Mouse (Mus musculus): ENCODE results near the gene Shc3.

Shc3 gene

DNA sequence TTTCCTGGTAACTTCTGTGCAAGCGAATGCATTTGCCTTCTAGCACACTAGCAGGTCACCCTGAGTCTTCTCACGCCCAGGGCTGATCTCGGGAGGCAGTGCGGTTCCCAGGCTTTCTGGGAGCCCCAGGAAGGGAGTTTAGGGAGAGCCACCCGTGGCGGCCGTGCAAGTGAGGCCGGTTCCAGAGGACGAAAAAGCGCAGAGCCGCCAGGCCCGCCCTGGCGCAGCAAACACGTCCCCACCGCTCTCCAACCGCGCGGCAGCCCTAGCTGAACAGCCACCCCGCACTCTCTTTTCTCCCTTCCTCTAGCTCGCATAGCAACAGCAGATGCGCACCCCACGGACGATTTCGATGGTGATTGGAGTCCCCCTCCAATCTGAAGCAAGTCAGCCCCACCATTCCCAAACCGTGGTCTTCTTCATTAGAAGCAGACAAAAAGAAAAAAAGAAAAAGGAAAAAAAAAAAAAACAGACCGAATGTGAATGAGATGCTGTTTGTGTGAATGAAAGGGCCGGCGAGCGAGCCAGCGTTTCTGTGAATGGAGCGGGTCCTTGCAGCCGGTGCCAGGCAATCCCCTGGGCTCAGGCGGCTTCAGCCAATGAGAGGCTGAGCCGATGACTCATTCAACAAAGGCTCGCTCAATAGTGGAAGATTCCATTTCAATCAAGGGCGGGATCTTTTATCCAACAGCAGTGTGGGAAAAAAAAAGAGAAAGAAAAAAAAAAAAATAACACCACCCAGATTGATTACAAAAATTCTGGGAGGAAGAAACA, at the start of gene Shc3:
Shc3 (minus strand) TSS at position 509 of the 774 bp plus-strand sequence.
- peak; percentile 50 for DNase-seq

- DNase-seq, result no peak
Observed at GRCm38 (mm10) chr13:51618602-51619001, 49.4 kb upstream of the Shc3 start.

- DNase-seq, result peak; percentile 38
Observed at GRCm38 (mm10) chr13:51617861-51618260, 48.6 kb upstream of the Shc3 start.

GRCm38 (mm10) chr13:51617306-51617705, 48.1 kb upstream of the Shc3 start:
- DNase-seq, result no peak

- DNase-seq, result no peak
Observed at GRCm38 (mm10) chr13:51616417-51617044, 47.3 kb upstream of the Shc3 start.

DNA sequence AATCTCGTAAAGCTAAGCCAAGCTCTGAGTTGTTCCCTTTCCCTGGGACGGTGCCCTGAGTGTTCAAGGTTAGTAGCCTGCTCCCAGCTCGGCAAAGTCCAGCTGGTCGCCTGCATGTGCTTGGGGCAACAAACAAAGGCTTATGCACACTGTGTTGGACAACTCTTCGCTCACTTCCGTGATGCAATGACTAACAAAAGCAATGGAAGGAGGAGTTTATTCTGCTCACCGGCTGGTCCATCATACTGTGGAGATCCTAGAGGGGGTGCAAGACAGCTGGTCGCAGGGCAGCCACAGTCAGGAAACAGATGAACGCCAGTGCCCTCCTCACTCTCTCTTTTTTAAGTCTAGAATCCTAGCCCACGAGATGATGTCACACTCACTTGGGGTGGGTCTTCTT, 46.6 kb upstream of the Shc3 start:
- DNase-seq, result no peak

DNA sequence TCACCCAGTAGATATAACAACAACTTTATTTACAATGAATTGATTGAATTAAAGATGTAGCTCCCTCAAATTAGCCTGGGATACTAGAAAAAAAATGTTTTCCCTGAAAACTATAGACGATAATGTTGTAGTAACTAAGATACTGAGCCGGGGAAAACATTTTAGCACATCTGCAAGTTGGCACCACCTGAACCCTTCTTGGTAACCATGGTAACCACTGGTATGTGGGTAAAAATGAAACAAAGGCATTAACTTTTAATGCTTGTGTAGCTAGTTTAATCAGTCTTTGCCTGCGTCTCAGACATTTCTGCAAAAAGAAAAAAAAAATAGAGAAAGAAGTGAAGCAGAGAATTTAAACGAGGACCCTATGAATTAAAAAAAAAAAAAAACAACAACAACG, 42.3 kb upstream of the Shc3 start:
- DNase-seq, result no peak

DNA sequence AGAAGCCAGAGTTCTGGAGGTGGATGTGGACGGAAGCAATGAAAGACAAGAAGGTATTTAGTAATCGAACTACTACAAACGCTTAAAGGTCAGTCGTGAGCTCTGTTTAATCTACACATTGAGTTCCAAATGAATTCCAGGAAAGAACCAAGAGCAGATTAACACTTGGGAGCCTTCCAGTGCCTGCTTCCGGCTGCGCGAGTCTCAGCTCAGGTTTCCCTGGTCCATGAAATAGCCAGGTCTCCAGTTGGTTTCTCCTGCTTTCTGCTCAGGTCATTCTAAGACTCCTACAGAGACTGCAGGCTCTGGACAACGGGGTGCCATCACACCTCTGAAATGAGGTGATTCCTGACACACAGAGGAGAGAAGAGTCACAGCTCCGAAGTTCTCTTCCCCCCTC, 41.8 kb upstream of the Shc3 start:
- DNase-seq, result no peak

DNA sequence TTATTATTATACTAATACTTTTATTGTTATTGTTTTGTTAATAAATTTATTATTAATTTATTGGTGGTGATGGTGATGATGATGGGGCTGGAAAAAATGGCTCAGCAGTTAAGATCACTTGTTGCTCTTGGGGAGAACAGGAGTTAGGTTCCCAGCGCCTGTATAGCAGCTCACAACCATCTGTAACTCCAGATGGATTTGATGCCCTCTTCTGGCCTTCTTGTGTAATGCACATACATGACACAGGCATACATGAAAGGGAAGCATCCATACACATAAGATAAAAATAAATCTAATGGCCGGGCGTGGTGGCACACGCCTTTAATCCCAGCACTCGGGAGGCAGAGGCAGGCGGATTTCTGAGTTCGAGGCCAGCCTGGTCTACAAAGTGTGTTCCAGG, 40.0 kb upstream of the Shc3 start:
- DNase-seq, result no peak

GRCm38 (mm10) chr13:51603894-51604244, 34.6 kb upstream of the Shc3 start:
- no peak for DNase-seq

DNA sequence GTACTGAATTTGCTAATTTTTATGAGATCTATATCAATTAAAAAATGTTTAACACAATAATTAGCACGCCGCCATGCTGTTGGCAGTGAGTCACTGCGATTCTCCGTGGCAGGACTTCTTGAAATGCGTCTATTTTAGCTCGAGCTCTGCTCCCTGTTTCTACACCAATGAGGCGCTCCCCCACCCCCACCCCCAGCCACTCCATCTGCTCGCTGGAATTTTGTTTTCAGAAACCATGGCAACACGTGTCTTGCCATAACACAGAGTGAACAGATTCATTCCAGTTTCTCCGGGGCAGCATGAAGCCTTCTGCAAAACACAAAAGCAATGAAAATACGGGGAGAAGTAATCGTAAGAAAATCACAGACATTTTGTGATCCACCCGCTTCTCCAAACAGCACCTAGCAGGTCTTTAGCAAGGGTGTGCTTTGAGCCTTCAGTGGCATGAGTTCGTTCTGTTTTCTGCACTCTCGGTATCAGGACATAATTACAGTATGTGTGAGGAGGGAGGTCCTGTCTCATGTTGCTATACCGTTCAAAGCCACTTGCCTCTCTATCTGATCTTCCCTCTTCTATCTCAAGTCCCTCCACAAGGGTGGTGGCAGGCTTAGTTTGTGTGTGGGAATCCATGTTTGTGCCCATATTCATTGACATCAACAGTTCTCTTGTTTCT, 34.1 kb upstream of the Shc3 start:
- DNase-seq, result peak; percentile 9

- DNase-seq, result no peak
Observed at GRCm38 (mm10) chr13:51602764-51603163, 33.5 kb upstream of the Shc3 start.

DNA sequence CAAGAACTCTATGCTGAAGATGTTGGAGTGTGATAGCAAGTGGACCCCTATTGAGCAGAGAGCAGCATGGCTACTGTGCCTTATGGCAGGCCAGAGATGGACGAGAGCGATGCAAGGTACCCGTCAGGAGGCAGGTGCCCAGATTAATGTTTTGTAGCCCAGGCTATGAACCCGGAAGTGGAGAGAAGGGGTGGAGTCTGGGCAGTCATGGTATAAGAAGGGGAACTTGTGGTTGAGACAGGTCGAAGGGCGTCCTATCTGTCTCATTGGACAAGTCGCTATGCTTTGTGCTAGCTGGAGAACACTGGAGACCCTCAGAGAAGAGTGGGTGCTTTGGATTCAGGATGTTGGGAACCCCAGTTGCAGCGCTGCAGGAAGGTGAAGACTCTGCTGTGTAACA, 30.9 kb upstream of the Shc3 start:
- no peak for DNase-seq

- no peak for DNase-seq
Observed at GRCm38 (mm10) chr13:51598063-51598462, 28.8 kb upstream of the Shc3 start.

DNA sequence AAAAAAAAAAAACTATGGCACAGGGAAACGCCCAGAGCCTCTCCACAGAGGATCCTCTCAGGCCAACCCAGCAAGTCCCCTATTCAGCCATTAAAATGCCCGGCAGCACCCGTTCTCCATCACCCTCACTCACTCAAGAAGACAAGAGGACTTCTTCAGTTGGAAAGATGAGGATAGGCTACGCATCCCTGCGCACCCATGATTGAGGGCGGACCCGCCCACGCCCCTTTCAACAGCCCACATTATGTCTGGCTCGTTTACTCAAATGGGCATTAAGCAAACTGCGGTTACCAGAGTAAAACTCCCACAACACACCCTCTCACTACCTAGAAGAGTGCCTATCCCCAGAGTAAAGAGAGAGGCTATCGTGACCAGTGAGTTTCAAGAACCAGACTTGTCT, 26.2 kb upstream of the Shc3 start:
- no peak for DNase-seq

DNA sequence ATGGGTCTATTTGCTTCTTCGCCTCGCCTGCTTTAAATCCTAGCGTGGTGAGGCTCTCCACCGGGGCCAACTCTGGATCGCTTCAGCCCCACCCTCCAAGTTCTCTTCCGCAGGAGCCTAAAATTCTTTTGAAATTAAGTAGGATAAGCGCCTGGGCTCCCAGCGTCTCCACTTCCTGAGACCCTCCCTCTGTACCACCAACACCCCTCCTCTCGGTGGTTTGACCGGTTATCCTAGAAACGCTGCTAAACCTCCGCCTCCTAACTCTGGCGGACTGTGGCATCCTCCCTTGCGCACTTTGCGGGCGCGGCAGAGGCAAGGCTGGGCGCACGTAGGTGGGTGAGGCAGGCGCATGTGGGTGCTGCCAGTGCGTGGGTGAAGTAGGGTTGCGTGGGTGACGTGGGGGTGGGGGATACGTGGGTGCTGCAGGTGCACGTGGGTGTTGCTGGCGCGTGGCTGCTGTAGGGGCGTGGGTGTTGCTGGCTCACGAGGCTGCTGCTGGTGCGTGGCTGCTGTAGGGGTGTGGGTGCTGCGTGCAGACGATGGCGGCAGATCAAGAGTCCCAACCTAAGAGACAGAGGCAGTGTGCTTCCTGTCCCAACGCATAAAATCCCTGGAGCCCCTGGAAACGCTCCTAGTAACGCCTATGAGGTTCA, 25.6 kb upstream of the Shc3 start:
- DNase-seq, result no peak

- DNase-seq, result no peak
Observed at GRCm38 (mm10) chr13:51588005-51588404, 18.8 kb upstream of the Shc3 start.

DNA sequence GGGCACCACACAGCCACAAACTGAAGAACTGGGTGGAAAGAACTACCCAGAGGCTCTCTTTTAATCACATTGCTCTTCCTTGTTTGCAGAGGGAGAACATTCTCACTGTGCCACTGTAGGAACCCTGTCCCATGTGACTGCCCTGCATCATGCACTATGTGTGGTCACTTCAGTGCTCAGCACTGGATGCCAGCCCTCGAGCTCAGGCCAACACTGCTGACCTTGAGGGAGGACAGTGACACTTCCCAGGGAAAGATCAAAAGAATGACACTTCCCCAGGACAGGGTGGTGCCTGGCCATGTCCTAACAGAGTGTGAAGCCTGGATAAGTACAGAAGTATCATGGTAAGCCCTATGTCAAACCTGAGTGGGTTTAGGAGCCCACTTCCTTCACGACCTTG, 13.0 kb upstream of the Shc3 start:
- DNase-seq, result no peak

DNA sequence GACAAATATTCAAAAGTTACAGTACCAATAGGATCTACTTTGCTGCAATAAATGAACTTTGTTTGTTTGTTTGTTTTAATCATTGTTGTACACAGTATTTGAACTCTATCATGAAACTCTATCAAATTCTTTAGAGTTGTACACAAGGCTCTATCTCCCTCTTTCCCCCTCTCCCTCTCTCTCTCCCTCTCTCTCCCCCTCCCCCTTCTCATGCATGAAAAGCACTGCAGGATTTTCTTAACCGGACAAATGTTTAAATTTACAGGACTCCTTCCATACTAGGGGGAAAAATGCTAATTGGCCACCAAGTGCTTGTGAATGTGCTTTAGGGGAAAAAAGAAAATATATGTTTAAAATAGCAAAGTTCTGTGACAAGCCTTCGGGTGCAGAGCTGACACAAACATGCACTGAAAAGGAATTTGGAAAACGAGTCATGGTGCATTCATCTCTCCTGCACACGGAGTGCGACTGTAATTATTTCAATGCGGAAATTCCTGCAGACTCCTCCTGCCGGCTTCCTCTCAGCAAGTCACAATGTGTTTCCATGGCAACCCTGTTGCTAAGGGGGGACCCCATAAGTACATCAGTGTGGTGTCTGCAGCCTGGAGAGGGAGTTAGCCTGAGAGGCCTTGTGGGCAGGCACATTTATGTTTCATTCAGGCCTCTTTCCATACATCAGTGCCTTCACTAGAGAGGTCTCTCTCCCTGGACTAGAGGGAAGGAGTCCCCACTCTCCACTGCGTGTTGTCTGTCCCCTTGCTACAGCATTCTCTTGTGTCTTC, 11.2 kb upstream of the Shc3 start:
- DNase-seq, result no peak

- no peak for DNase-seq
Observed at GRCm38 (mm10) chr13:51573849-51574248, 4.6 kb upstream of the Shc3 start.

- no peak for DNase-seq
Observed at GRCm38 (mm10) chr13:51570111-51570510, 892 bp upstream of the Shc3 start.

DNA sequence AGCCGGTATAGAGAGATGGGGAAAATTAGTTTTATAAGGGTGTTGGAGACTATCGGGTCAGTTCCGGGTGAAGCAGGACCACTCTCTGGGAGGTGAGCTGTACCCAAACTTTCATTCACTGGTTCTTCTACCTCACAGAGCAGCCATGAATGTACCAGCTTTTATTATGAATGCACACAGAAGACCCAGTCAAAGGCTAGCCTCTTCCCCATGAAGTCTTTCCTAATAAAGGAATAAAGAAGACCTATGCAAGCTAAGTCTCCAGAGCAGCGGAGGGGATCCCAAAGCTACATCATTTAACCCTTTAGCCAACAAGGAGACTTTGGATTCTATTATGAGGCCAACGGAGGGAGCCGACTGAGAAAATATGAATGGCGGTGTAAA, 458 bp upstream of the Shc3 start:
- DNase-seq, result peak; percentile 10

- peak; percentile 21 for DNase-seq
Observed at GRCm38 (mm10) chr13:51568501-51568901, 718 bp downstream of the Shc3 start.
